Mouse (Mus musculus) CH12.LX (cell line): Measurements from ENCODE around the gene Lmod3. TPM values are rescaled to one million over a fixed set of nuclear protein-coding genes. Genes with fewer than 3 reads are reported as not detected.

Experiments
- DNase-seq: peaks from one replicate; pipeline ENCODE4 v3.0.0-alpha.2; 2013; ENCODE audit errors: extremely low read depth
- H3K27ac ChIP-seq: 2 replicates; pipeline ENCODE4 v1.5.1; 2012; ENCODE audit warnings: low read depth, mild to moderate bottlenecking, control low read depth, moderate library complexity; ENCODE audit not compliant: insufficient read depth
- H3K27me3 ChIP-seq: replicated peaks from 2 replicates; pipeline ENCODE3; 2012; ENCODE audit warnings: inconsistent platforms
- H3K36me3 ChIP-seq, 2 experiments: replicated peaks in 1 of 2; 2 replicates each; pipeline versions ENCODE3 to v1.6.1; 2012; ENCODE audit warnings: inconsistent platforms in 1 of 2, low read length in 1 of 2, mild to moderate bottlenecking in 1 of 2, mixed read lengths in 1 of 2, moderate library complexity in 1 of 2; ENCODE audit not compliant: control insufficient read depth in 1 of 2, insufficient read depth in 1 of 2
- H3K4me1 ChIP-seq, 2 experiments: 2 replicates each; pipeline ENCODE4 v1.6.1; 2012; ENCODE audit warnings: inconsistent platforms in 1 of 2, moderate library complexity in 1 of 2; ENCODE audit not compliant: insufficient read depth in 2 of 2, control insufficient read depth in 1 of 2
- H3K4me2 ChIP-seq: 2 replicates; pipeline ENCODE4 v1.6.1; 2012; ENCODE audit warnings: low read depth, mild to moderate bottlenecking, control low read depth; ENCODE audit not compliant: poor library complexity, insufficient read depth, severe bottlenecking
- H3K4me3 ChIP-seq, 3 experiments: fragments of 150-350 bp in 1 of 3; sonication (generic) in 1 of 3; replicated peaks in 1 of 3; 2 replicates each; pipeline versions ENCODE3 to v1.5.1; 2011 to 2012; ENCODE audit warnings: low read depth in 2 of 3, low read length in 2 of 3, mild to moderate bottlenecking in 2 of 3, moderate library complexity in 2 of 3, control low read depth in 1 of 3, improper control_type of control experiment in 1 of 3, inconsistent platforms in 1 of 3, mixed read lengths in 1 of 3; ENCODE audit not compliant: poor library complexity in 1 of 3
- H3K79me2 ChIP-seq: replicated peaks from 2 replicates; pipeline ENCODE4 v1.6.1; 2012; ENCODE audit warnings: mild to moderate bottlenecking, moderate library complexity; ENCODE audit not compliant: control insufficient read depth, poor library complexity, insufficient read depth, severe bottlenecking; ENCODE audit errors: extremely low read depth
- H3K9ac ChIP-seq: 2 replicates; pipeline ENCODE4 v1.6.1; 2012; ENCODE audit warnings: low read depth, mild to moderate bottlenecking, control low read depth, moderate library complexity; ENCODE audit not compliant: insufficient read depth
- H3K9me3 ChIP-seq: replicated peaks from 2 replicates; pipeline ENCODE3; 2012; ENCODE audit warnings: low read length, inconsistent platforms, mixed read lengths
- BHLHE40 ChIP-seq: IDR thresholded peaks from 2 replicates; pipeline ENCODE4 v1.6.1; 2011; ENCODE audit warnings: mild to moderate bottlenecking, low read depth, low read length, improper control_type of control experiment
- E2F4 ChIP-seq: IDR thresholded peaks from 2 replicates; pipeline ENCODE4 v1.6.1; 2011; ENCODE audit warnings: low read depth, low read length, improper control_type of control experiment; ENCODE audit not compliant: insufficient replicate concordance
- ELF1 ChIP-seq: IDR thresholded peaks from 2 replicates; pipeline ENCODE4 v1.6.1; 2014; ENCODE audit warnings: low read depth, mild to moderate bottlenecking, inconsistent platforms, low read length, improper control_type of control experiment
- ETS1 ChIP-seq: conservative IDR thresholded peaks from 2 replicates; pipeline ENCODE4 v1.6.1; 2012; ENCODE audit warnings: low read depth, mild to moderate bottlenecking, inconsistent platforms, low read length, improper control_type of control experiment, moderate library complexity
- GABPA ChIP-seq: IDR thresholded peaks from 2 replicates; pipeline ENCODE4 v1.6.1; 2012; ENCODE audit warnings: low read depth, low read length, improper control_type of control experiment, inconsistent platforms; ENCODE audit not compliant: insufficient replicate concordance
- MAFK ChIP-seq: IDR thresholded peaks from 2 replicates; pipeline ENCODE4 v1.6.1; 2011; ENCODE audit warnings: low read length, improper control_type of control experiment; ENCODE audit not compliant: insufficient replicate concordance
- MAX ChIP-seq: IDR thresholded peaks from 2 replicates; pipeline ENCODE4 v1.6.1; 2011; ENCODE audit warnings: low read length, improper control_type of control experiment
- MYC ChIP-seq: IDR thresholded peaks from 2 replicates; pipeline ENCODE4 v1.6.1; 2011; ENCODE audit warnings: low read depth, mild to moderate bottlenecking, improper control_type of control experiment, low read length
- PAX5 ChIP-seq: IDR thresholded peaks from 2 replicates; pipeline ENCODE4 v1.6.1; 2012; ENCODE audit warnings: low read length, inconsistent platforms, mixed read lengths
- POLR2AphosphoS2 ChIP-seq: IDR thresholded peaks from 2 replicates; pipeline ENCODE4 v1.6.1; 2011; ENCODE audit warnings: low read depth, low read length, improper control_type of control experiment
- RCOR1 ChIP-seq: conservative IDR thresholded peaks from 2 replicates; pipeline ENCODE4 v1.6.1; 2012; ENCODE audit warnings: low read depth, mild to moderate bottlenecking, inconsistent platforms, low read length, improper control_type of control experiment
- SIN3A ChIP-seq: IDR thresholded peaks from 2 replicates; pipeline ENCODE4 v1.6.1; 2012; ENCODE audit warnings: low read length, improper control_type of control experiment, inconsistent platforms
- SMC3 ChIP-seq: IDR thresholded peaks from 2 replicates; pipeline ENCODE4 v1.6.1; 2011; ENCODE audit warnings: low read depth, low read length, improper control_type of control experiment
- TBP ChIP-seq: conservative IDR thresholded peaks from 2 replicates; pipeline ENCODE4 v1.6.1; 2011; ENCODE audit warnings: low read depth, low read length, improper control_type of control experiment
- USF1 ChIP-seq: IDR thresholded peaks from 2 replicates; pipeline ENCODE4 v1.6.1; 2014; ENCODE audit warnings: low read depth, mild to moderate bottlenecking, inconsistent platforms, low read length, improper control_type of control experiment
- ZKSCAN1 ChIP-seq: IDR thresholded peaks from 2 replicates; pipeline ENCODE4 v1.6.1; 2012; ENCODE audit warnings: low read depth, inconsistent platforms, low read length, improper control_type of control experiment, borderline replicate concordance
- dilution Hi-C: fragments of 300-500 bp; cut with MboI; formaldehyde crosslinking; loops from 2 replicates; pipeline ENCODE4 v1.14.3; 2020; ENCODE audit warnings: low sequenced_read_pairs; ENCODE audit not compliant: extremely low pct_unique_long_range_greater_than_20kb, extremely low pct_ligation_motif_present
- in situ Hi-C: fragments of 300-500 bp; cut with MboI; formaldehyde crosslinking; loops from 3 replicates; pipeline ENCODE4 v1.14.3; 2019; ENCODE audit warnings: low sequenced_read_pairs, low pct_ligation_motif_present, low pct_unique_long_range_greater_than_20kb, mixed read lengths
- polyA plus RNA-seq: library from polyadenylated mRNA; unstranded; fragments of >175 nt; gene quantifications from 2 replicates; pipeline ENCODE4 v1.2.1, GENCODE M21; 2012; ENCODE audit warnings: low read depth; ENCODE audit not compliant: insufficient read length
- total RNA-seq, 2 experiments: library from RNA; depleted of rRNA; stranded (reverse); fragments of 300-350 nt in 1 of 2; fragments of >200 nt in 1 of 2; gene quantifications; 2 replicates each; pipeline ENCODE4 v1.2.3; 2012 to 2014

The Lmod3 gene
- total and polyA plus RNA-seq, 3 experiments: not detected

DNA sequence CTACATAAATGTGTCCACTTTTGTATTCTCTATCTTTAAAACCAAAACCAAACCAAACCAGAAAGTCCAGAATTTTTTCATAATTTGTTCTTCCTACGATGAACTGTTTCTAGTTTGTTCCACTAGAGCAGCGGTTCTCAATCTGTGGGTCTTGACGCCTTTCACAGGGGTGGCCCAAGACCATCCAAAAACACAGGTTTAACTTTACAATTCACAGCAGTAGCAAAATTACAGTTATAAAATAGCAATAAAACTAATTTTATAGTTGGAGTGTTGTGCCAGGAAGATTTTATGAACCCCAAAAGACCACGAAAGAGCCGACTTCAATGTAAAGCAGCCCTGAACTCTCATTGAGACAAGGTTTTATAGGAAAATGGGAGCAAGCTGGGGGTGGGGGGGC is 16.5 kb downstream of the Lmod3 start:
- Histone ChIP-seq H3K4me2 (no peak overlapping the region; the same call in 1 of the 2 replicates), H3K9me3 (peaks cover 9% of the 10 kb centered on the region), H3K27ac (no peak overlapping the region), H3K79me2 (no peaks in the 10 kb centered on the region), H3K27me3 (no peaks in the 10 kb centered on the region), H3K36me3 (peaks cover 23 to 40% of the 10 kb centered on the region in 2 experiments), H3K4me3 (no peak overlapping the region), H3K9ac (no peak overlapping the region), H3K4me1 (peaks cover 0 to 11% of the 10 kb centered on the region in 2 experiments; a peak in 1 of 4 replicates)
- no peak for DNase-seq
- TF ChIP-seq E2F4: no peak
- no peak for TF ChIP-seq PAX5
- no peak for TF ChIP-seq MAX
- dilution Hi-C loops: no loop called here
- in situ Hi-C loops: no loop called here

- dilution Hi-C loops: no loop called here
Observed at GRCm38 (mm10) chr6:97234911-97235668, 17.5 kb downstream of the Lmod3 start.

GRCm38 (mm10) chr6:97227067-97227847 is 25.3 kb downstream of the Lmod3 start:
- dilution Hi-C loops (no loop called here), in situ Hi-C loops (no loop called here)
- DNase-seq: no peak
- no peak overlapping the region for H3K9ac ChIP-seq
- H3K9me3 ChIP-seq: no peaks in the 10 kb centered on the region
- H3K4me1 ChIP-seq: peaks cover 8 to 33% of the 10 kb centered on the region in 2 experiments
- peaks cover 20% of the 10 kb centered on the region for H3K79me2 ChIP-seq
- no peak overlapping the region for H3K4me2 ChIP-seq
- H3K36me3 ChIP-seq: peaks cover 43 to 80% of the 10 kb centered on the region in 2 experiments
- H3K27ac ChIP-seq: no peak overlapping the region
- no peak overlapping the region for H3K4me3 ChIP-seq
- TF ChIP-seq MAFK (no peak), USF1 (no peak), BHLHE40 (no peak), POLR2AphosphoS2 (no peak), SMC3 (no peak), MAX (no peak), ETS1 (no peak), TBP (no peak), ZKSCAN1 (no peak), E2F4 (no peak), ELF1 (no peak)
- TF ChIP-seq, all 38 proteins: peak for 0
- H3K27me3 ChIP-seq: no peaks in the 10 kb centered on the region

More at GRCm38 (mm10) chr6:97234911-97235668, 17.5 kb downstream of the Lmod3 start:
- H3K4me1 ChIP-seq: peaks cover 0 to 11% of the 10 kb centered on the region in 2 experiments; a peak in 1 of 4 replicates
- in situ Hi-C loops: no loop called here
- H3K79me2 ChIP-seq: no peaks in the 10 kb centered on the region
- H3K4me2 ChIP-seq: no peak overlapping the region
- TF ChIP-seq MAFK: no peak
- no peak for TF ChIP-seq SIN3A
- no peak for TF ChIP-seq POLR2AphosphoS2
- TF ChIP-seq BHLHE40: no peak
- TF ChIP-seq SMC3: no peak
- TF ChIP-seq MYC: no peak
- TF ChIP-seq RCOR1: no peak
- no peak for TF ChIP-seq TBP
- no peak for TF ChIP-seq GABPA
- TF ChIP-seq MAX: no peak
- TF ChIP-seq ELF1: no peak
- peaks cover 31 to 50% of the 10 kb centered on the region in 2 experiments for H3K36me3 ChIP-seq
- DNase-seq: no peak
- H3K27ac ChIP-seq: no peak overlapping the region
- H3K9ac ChIP-seq: no peak overlapping the region
- H3K9me3 ChIP-seq: peaks cover 9% of the 10 kb centered on the region
- H3K27me3 ChIP-seq: no peaks in the 10 kb centered on the region
- no peak overlapping the region for H3K4me3 ChIP-seq
